Mouse (Mus musculus): ENCODE measurements at regions not wholly inside any gene's neighbourhood (a gene's known extent, or its start where the extent isn't known, plus 50 kb on each side); places are given as distances from the start of the nearest gene placed in this dataset.

DNA sequence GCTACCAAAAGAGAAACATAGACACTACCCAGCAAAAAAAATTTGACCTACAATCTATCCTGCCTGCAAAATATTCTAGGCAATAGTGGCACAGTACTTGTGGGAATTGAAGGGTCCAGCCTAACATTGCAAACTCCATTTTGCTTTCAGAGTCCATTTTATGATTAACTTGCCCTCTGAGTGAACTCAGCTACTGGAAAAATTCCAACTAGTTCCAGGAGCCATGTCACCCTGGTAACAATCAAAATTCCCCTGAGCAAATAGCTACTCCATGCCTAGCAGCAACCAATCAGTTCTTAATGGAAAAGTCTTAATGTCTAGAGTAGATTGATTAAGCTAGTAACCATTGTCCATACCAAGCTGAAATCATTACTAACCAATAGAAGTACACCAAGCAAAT lies 104.3 kb upstream of the Ankrd50 start:
- H3K36me3 ChIP-seq (ENCODE audit: control insufficient read depth, insufficient read depth, low read length): no peaks in the 10 kb centered on the region
- H3K27ac ChIP-seq (replicated peaks; ENCODE audit: low read depth, low read length): no peak overlapping the region
- H3K4me1 ChIP-seq (ENCODE audit: control insufficient read depth, insufficient read depth, low read length): no peaks in the 10 kb centered on the region
- ATAC-seq (ENCODE audit: insufficient number of reproducible peaks, low FRiP score, low TSS enrichment, low read depth): no peak
- DNase-seq (ENCODE audit: low spot score): no peak
- no peak overlapping the region for H3K4me2 ChIP-seq (ENCODE audit: low read depth, severe bottlenecking)
- no peaks in the 10 kb centered on the region for H3K27me3 ChIP-seq (ENCODE audit: control insufficient read depth, insufficient read depth, low read length)
- H3K9me3 ChIP-seq (ENCODE audit: control insufficient read depth, low read length): no peaks in the 10 kb centered on the region
- no peak overlapping the region for H3K4me3 ChIP-seq (ENCODE audit: low read depth, low read length)
- no peak overlapping the region for H3K9ac ChIP-seq (ENCODE audit: low read length)

DNA sequence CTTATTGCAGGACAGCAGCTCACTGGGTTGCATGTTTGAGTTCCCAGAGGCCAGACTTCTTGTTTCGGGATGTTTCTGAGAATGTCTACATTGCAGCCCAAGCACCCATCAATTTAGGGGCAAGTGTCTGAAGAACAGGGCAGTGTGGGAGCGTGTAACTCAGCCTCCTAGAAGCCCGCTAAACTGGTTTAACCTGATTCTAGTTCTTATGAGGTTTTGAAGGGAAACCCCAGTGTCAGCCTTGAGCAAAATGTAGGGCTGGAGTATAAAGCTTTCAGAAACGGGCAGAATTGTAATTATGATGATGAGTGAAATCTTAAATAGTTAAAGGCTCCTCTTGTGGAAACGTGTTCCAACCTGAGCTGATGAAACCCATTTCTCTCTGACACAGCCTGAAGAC lies 100.9 kb upstream of the Ankrd50 start:
- Histone ChIP-seq H3K36me3 (ENCODE audit: control insufficient read depth, insufficient read depth, low read length) (no peaks in the 10 kb centered on the region), H3K4me2 (ENCODE audit: low read depth, severe bottlenecking) (no peak overlapping the region), H3K9me3 (ENCODE audit: control insufficient read depth, low read length) (no peaks in the 10 kb centered on the region), H3K4me1 (ENCODE audit: control insufficient read depth, insufficient read depth, low read length) (no peaks in the 10 kb centered on the region), H3K27me3 (ENCODE audit: control insufficient read depth, insufficient read depth, low read length) (no peaks in the 10 kb centered on the region), H3K27ac (replicated peaks; ENCODE audit: low read depth, low read length) (no peak overlapping the region), H3K9ac (ENCODE audit: low read length) (no peak overlapping the region), H3K4me3 (ENCODE audit: low read depth, low read length) (no peak overlapping the region)
- 85% methylated on average over 5 of the region's 5 CpGs for WGBS
- ATAC-seq (ENCODE audit: insufficient number of reproducible peaks, low FRiP score, low TSS enrichment, low read depth) (no peak), DNase-seq (ENCODE audit: low spot score) (no peak)

- ATAC-seq (ENCODE audit: insufficient number of reproducible peaks, low FRiP score, low TSS enrichment, low read depth) (no peak), DNase-seq (ENCODE audit: low spot score) (no peak)
- H3K27ac ChIP-seq (replicated peaks; ENCODE audit: low read depth, low read length): no peak overlapping the region
- no peak overlapping the region for H3K9ac ChIP-seq (ENCODE audit: low read length)
- H3K4me3 ChIP-seq (ENCODE audit: low read depth, low read length): no peak overlapping the region
- no peaks in the 10 kb centered on the region for H3K27me3 ChIP-seq (ENCODE audit: control insufficient read depth, insufficient read depth, low read length)
- H3K4me2 ChIP-seq (ENCODE audit: low read depth, severe bottlenecking): no peak overlapping the region
- no peaks in the 10 kb centered on the region for H3K9me3 ChIP-seq (ENCODE audit: control insufficient read depth, low read length)
- 77% methylated on average over 1 of the region's 1 CpGs for WGBS
- H3K4me1 ChIP-seq (ENCODE audit: control insufficient read depth, insufficient read depth, low read length): no peaks in the 10 kb centered on the region
- H3K36me3 ChIP-seq (ENCODE audit: control insufficient read depth, insufficient read depth, low read length): no peaks in the 10 kb centered on the region
Measured at GRCm38 (mm10) chr3:38579781-38580180, 95.1 kb upstream of the Ankrd50 start.

- H3K9ac ChIP-seq (ENCODE audit: low read length): no peak overlapping the region
- no peak overlapping the region for H3K27ac ChIP-seq (replicated peaks; ENCODE audit: low read depth, low read length)
- no peaks in the 10 kb centered on the region for H3K9me3 ChIP-seq (ENCODE audit: control insufficient read depth, low read length)
- no peak overlapping the region for H3K4me3 ChIP-seq (ENCODE audit: low read depth, low read length)
- H3K27me3 ChIP-seq (ENCODE audit: control insufficient read depth, insufficient read depth, low read length): no peaks in the 10 kb centered on the region
- H3K36me3 ChIP-seq (ENCODE audit: control insufficient read depth, insufficient read depth, low read length): no peaks in the 10 kb centered on the region
- no peak for ATAC-seq (ENCODE audit: insufficient number of reproducible peaks, low FRiP score, low TSS enrichment, low read depth)
- 44% methylated on average over 5 of the region's 5 CpGs for WGBS
- DNase-seq (ENCODE audit: low spot score): no peak
- H3K4me2 ChIP-seq (ENCODE audit: low read depth, severe bottlenecking): no peak overlapping the region
- H3K4me1 ChIP-seq (ENCODE audit: control insufficient read depth, insufficient read depth, low read length): no peaks in the 10 kb centered on the region
Measured at GRCm38 (mm10) chr3:38577890-38578628, 93.4 kb upstream of the Ankrd50 start.

DNA sequence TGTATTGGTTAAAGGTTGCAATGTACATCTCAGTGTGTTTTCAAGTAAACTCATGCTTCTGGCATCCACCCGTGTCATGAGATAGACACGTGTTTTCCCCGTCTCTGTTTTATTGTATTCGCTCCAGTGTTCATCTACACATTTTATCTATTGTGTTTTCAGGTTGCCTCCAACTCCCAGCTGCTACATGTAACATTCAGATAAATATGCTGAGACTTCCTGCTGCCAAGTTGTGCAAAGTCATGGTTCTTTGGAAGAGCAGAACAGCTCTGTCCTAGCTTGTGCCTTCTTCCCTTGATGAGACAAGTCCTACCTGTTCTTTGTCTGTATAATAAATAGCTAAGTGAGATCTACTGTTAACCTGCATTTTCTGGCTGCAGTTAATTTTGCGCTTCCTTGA lies 89.0 kb upstream of the Ankrd50 start:
- ATAC-seq (ENCODE audit: insufficient number of reproducible peaks, low FRiP score, low TSS enrichment, low read depth): no peak
- H3K9ac ChIP-seq (ENCODE audit: low read length): no peak overlapping the region
- H3K36me3 ChIP-seq (ENCODE audit: control insufficient read depth, insufficient read depth, low read length): no peaks in the 10 kb centered on the region
- H3K27me3 ChIP-seq (ENCODE audit: control insufficient read depth, insufficient read depth, low read length): no peaks in the 10 kb centered on the region
- no peak overlapping the region for H3K27ac ChIP-seq (replicated peaks; ENCODE audit: low read depth, low read length)
- 94% methylated on average over 5 of the region's 5 CpGs for WGBS
- H3K4me1 ChIP-seq (ENCODE audit: control insufficient read depth, insufficient read depth, low read length): no peaks in the 10 kb centered on the region
- H3K9me3 ChIP-seq (ENCODE audit: control insufficient read depth, low read length): no peaks in the 10 kb centered on the region
- no peak for DNase-seq (ENCODE audit: low spot score)
- H3K4me3 ChIP-seq (ENCODE audit: low read depth, low read length): no peak overlapping the region
- H3K4me2 ChIP-seq (ENCODE audit: low read depth, severe bottlenecking): no peak overlapping the region

GRCm38 (mm10) chr3:38572159-38572558 lies 87.5 kb upstream of the Ankrd50 start:
- Histone ChIP-seq H3K4me1 (ENCODE audit: control insufficient read depth, insufficient read depth, low read length) (no peaks in the 10 kb centered on the region), H3K4me2 (ENCODE audit: low read depth, severe bottlenecking) (no peak overlapping the region), H3K27ac (replicated peaks; ENCODE audit: low read depth, low read length) (no peak overlapping the region), H3K9ac (ENCODE audit: low read length) (no peak overlapping the region), H3K36me3 (ENCODE audit: control insufficient read depth, insufficient read depth, low read length) (no peaks in the 10 kb centered on the region), H3K4me3 (ENCODE audit: low read depth, low read length) (no peak overlapping the region), H3K9me3 (ENCODE audit: control insufficient read depth, low read length) (no peaks in the 10 kb centered on the region), H3K27me3 (ENCODE audit: control insufficient read depth, insufficient read depth, low read length) (no peaks in the 10 kb centered on the region)
- DNase-seq (ENCODE audit: low spot score) (no peak), ATAC-seq (ENCODE audit: insufficient number of reproducible peaks, low FRiP score, low TSS enrichment, low read depth) (no peak)
- 89% methylated on average over 3 of the region's 3 CpGs for WGBS

GRCm38 (mm10) chr3:38571224-38571623 lies 86.6 kb upstream of the Ankrd50 start:
- 90% methylated on average over 4 of the region's 4 CpGs for WGBS

GRCm38 (mm10) chr3:38569001-38569400 lies 84.4 kb upstream of the Ankrd50 start:
- H3K4me1 ChIP-seq (ENCODE audit: control insufficient read depth, insufficient read depth, low read length): no peaks in the 10 kb centered on the region
- ATAC-seq (ENCODE audit: insufficient number of reproducible peaks, low FRiP score, low TSS enrichment, low read depth) (no peak), DNase-seq (ENCODE audit: low spot score) (no peak)
- no peaks in the 10 kb centered on the region for H3K27me3 ChIP-seq (ENCODE audit: control insufficient read depth, insufficient read depth, low read length)
- H3K36me3 ChIP-seq (ENCODE audit: control insufficient read depth, insufficient read depth, low read length): no peaks in the 10 kb centered on the region
- no peaks in the 10 kb centered on the region for H3K9me3 ChIP-seq (ENCODE audit: control insufficient read depth, low read length)
- H3K4me2 ChIP-seq (ENCODE audit: low read depth, severe bottlenecking): no peak overlapping the region
- H3K4me3 ChIP-seq (ENCODE audit: low read depth, low read length): no peak overlapping the region
- no peak overlapping the region for H3K27ac ChIP-seq (replicated peaks; ENCODE audit: low read depth, low read length)
- no peak overlapping the region for H3K9ac ChIP-seq (ENCODE audit: low read length)
- WGBS: 44% methylated on average over 6 of the region's 6 CpGs

More at GRCm38 (mm10) chr3:38571224-38571623, 86.6 kb upstream of the Ankrd50 start:
- no peak overlapping the region for H3K4me2 ChIP-seq (ENCODE audit: low read depth, severe bottlenecking)
- no peaks in the 10 kb centered on the region for H3K27me3 ChIP-seq (ENCODE audit: control insufficient read depth, insufficient read depth, low read length)
- no peaks in the 10 kb centered on the region for H3K36me3 ChIP-seq (ENCODE audit: control insufficient read depth, insufficient read depth, low read length)
- H3K4me3 ChIP-seq (ENCODE audit: low read depth, low read length): no peak overlapping the region
- H3K9me3 ChIP-seq (ENCODE audit: control insufficient read depth, low read length): no peaks in the 10 kb centered on the region
- H3K9ac ChIP-seq (ENCODE audit: low read length): no peak overlapping the region
- ATAC-seq (ENCODE audit: insufficient number of reproducible peaks, low FRiP score, low TSS enrichment, low read depth) (no peak), DNase-seq (ENCODE audit: low spot score) (no peak)
- no peak overlapping the region for H3K27ac ChIP-seq (replicated peaks; ENCODE audit: low read depth, low read length)
- no peaks in the 10 kb centered on the region for H3K4me1 ChIP-seq (ENCODE audit: control insufficient read depth, insufficient read depth, low read length)

DNA sequence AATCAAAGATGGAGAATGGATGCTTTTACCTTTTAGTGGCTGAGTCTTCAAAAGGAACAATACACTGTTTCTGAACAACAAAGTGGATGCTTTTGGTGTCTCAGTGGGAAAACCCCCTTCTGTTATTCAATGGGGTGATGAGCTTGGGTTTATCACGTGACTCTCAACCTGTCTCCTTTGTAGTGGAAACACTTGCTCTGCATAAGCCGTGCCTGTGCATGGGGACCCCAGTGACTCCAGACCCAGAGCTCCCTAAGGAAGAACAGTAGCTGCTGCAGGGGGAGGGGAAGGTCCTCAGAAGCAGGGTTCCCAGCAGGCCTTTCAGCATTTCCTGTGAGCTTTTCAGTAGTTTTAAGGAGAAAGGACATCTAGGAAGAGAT lies 83.9 kb upstream of the Ankrd50 start:
- H3K4me2 ChIP-seq (ENCODE audit: low read depth, severe bottlenecking): no peak overlapping the region
- 35% methylated on average over 2 of the region's 2 CpGs for WGBS
- no peak overlapping the region for H3K27ac ChIP-seq (replicated peaks; ENCODE audit: low read depth, low read length)
- H3K27me3 ChIP-seq (ENCODE audit: control insufficient read depth, insufficient read depth, low read length): no peaks in the 10 kb centered on the region
- no peaks in the 10 kb centered on the region for H3K36me3 ChIP-seq (ENCODE audit: control insufficient read depth, insufficient read depth, low read length)
- H3K4me1 ChIP-seq (ENCODE audit: control insufficient read depth, insufficient read depth, low read length): no peaks in the 10 kb centered on the region
- ATAC-seq (ENCODE audit: insufficient number of reproducible peaks, low FRiP score, low TSS enrichment, low read depth): no peak
- no peak overlapping the region for H3K4me3 ChIP-seq (ENCODE audit: low read depth, low read length)
- H3K9me3 ChIP-seq (ENCODE audit: control insufficient read depth, low read length): no peaks in the 10 kb centered on the region
- no peak for DNase-seq (ENCODE audit: low spot score)
- H3K9ac ChIP-seq (ENCODE audit: low read length): no peak overlapping the region

Measured in limb, embryonic 11.5 days (tissue).